Mouse (Mus musculus) megakaryocyte-erythroid progenitor cell, adult 5-6 weeks (primary cell): ENCODE data around the gene Kxd1. TPM values are rescaled to one million over a fixed set of nuclear protein-coding genes. Genes with fewer than 3 reads are reported as not detected.
A peak's percentile ranks its signal among the peaks of the same experiment; 100 is the strongest.

Experiments
- ATAC-seq: replicated peaks from 2 replicates; pipeline ENCODE4 v1.8.0; 2016; ENCODE audit warnings: mild to moderate bottlenecking, inconsistent platforms; ENCODE audit not compliant: severe bottlenecking, poor library complexity, low FRiP score, low TSS enrichment
- total RNA-seq, 2 experiments: library from RNA; stranded (forward) in 1 of 2; stranded (reverse) in 1 of 2; fragments of 200-1000, 215-1000 nt in 1 of 2; fragments of >200 nt in 1 of 2; fragmentation: Nextera tagmentation in 1 of 2; gene quantifications; 2 replicates each; pipeline ENCODE4 v1.2.3; 2014 to 2017

Gene Kxd1
- total RNA-seq, 2 experiments from 2014 or later = 65.5 to 78.1 TPM

DNA sequence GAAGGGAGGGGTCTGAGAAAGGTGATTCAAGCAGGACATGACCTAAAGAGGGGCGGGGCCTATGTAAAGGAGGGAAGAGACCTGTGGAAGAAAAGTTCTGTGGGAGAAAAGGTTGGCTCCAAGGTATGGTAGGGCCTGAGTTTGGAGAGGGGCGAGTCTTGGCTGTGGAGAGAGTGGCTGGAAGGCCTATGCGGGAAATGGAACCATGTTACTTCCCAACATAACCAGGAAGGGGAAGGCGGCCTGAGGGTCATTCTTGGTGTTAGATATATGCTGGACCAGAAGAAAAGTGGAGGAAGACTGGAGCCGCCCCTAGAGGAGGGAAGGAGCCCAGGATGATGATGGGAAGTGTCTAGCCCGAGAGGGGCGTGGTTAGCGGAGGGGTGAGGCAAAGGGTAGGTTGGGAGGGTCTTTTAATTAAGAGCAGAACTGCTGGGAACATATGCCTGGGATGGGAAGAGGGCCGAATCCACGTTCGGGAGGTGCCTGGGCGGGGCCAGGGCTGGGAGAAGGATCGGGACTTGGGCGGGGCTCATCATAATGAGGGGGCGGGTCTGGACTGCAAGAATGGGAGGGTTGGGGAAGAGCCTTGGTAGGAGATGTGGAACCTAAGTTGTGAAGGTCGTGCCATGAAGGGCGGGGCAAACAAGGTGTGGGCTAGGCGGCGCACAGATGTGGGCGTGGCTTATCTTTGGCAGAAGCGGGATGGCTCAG is 50.3 kb downstream of the Kxd1 start:
- ATAC-seq = peak; percentile 63

- peak; percentile 96 for ATAC-seq
Observed at GRCm38 (mm10) chr8:70476333-70477268, 51.2 kb downstream of the Kxd1 start, which contains the start of gene Klhl26. Gene Klhl26 (minus strand): TSS chr8:70476968.

GRCm38 (mm10) chr8:70471856-70472255 is 55.9 kb downstream of the Kxd1 start:
- no peak for ATAC-seq

DNA sequence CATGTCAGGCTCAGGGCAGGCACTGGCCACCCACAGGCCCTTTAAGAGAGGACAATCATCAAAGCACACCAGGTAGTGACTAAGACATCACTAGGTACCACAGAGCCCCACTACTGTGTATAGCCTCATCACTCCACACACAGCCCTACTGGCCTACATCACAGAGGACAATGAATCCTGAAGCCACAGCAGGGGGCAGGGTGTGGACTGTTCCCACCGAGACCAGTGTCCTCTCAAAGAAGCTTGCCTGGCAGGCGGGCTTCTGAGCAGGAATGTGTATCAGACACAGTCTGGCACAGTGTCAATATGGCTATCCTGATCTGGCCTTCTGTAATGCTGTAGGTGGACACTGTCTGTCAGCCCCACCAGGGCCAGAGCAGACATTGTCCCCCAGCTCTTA is 57.8 kb downstream of the Kxd1 start:
- no peak for ATAC-seq

- ATAC-seq = no peak
Observed at GRCm38 (mm10) chr8:70469295-70469916, 58.4 kb downstream of the Kxd1 start.

- no peak for ATAC-seq
Observed at GRCm38 (mm10) chr8:70468733-70469132, 59.0 kb downstream of the Kxd1 start.

GRCm38 (mm10) chr8:70467907-70468306 is 59.8 kb downstream of the Kxd1 start:
- ATAC-seq = no peak

GRCm38 (mm10) chr8:70467229-70467725 is 60.5 kb downstream of the Kxd1 start:
- ATAC-seq = no peak

DNA sequence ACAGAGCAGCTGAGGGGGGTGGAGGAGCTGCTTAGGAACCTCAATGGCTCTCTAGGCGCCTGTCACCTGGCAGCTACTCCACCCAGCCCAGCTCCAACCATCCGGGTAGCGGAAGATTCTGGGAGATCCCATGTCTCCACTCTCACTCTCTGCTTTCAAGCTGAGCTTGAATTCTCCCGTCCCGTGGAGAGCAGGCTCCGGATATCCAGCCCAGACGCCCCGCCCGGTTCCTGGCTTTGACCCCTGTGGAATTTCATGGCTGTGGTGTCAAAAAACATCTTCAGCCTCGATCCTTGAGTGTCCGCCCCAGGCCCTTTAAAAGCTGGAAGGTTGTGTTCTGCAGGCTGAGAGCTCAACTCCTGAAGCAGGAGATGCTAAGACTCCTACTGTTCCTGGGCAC is 61.0 kb downstream of the Kxd1 start:
- ATAC-seq = no peak

- ATAC-seq = no peak
Observed at GRCm38 (mm10) chr8:70466305-70466704, 61.5 kb downstream of the Kxd1 start.

GRCm38 (mm10) chr8:70465701-70466100 is 62.1 kb downstream of the Kxd1 start:
- ATAC-seq = no peak

DNA sequence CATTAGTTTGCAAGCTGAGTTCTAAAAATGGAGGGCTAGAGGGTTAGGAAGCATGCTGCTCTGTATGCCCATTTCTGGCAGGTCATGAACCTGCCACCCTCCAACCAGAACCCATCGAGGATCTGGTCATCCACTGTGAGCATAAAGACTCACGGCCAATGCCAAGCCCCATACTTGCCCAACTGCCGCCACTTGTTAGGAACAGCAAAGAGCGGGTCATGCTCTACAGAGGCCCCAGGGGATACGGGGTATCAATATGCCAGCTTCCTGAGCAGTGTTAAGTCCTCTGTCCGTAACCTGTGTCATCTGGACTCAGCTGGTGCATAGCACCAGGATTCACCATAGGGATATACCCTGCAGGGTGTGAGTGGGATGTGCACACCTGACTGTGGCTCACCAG is 63.6 kb downstream of the Kxd1 start:
- no peak for ATAC-seq

DNA sequence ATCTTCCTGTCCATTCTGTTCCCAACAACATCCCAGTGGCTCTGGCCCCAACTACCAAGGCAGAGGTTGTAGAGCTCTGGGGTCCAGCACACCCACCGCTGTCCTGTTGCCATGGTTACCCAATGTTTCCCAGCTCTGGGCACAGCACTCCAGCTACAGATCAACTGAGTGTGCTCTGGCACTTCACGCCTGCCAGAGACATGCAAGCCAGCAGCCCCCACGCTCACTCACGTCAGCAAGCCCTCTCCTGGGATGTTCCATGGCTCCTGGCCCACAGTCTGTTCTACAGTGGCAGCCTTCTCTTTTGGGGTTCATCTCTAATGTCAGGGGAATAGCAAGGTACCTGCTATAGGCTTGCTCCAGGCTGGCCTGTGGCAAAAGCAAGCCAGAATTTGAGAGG is 64.5 kb downstream of the Kxd1 start:
- no peak for ATAC-seq

DNA sequence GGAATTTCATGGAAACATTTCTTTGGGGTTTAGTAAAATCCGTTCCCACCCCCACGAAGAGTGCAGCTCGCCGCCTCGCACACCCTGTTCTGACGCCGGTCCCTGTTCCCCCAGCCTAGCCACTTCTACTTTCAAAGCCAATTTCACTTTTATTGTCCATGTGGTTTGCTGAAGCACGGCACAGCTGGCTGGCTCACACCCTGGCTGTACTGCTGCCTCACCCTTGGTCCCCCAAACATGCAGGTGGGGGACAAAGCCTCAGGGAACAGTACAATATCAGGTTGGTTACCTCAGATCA is 65.3 kb downstream of the Kxd1 start:
- no peak for ATAC-seq

DNA sequence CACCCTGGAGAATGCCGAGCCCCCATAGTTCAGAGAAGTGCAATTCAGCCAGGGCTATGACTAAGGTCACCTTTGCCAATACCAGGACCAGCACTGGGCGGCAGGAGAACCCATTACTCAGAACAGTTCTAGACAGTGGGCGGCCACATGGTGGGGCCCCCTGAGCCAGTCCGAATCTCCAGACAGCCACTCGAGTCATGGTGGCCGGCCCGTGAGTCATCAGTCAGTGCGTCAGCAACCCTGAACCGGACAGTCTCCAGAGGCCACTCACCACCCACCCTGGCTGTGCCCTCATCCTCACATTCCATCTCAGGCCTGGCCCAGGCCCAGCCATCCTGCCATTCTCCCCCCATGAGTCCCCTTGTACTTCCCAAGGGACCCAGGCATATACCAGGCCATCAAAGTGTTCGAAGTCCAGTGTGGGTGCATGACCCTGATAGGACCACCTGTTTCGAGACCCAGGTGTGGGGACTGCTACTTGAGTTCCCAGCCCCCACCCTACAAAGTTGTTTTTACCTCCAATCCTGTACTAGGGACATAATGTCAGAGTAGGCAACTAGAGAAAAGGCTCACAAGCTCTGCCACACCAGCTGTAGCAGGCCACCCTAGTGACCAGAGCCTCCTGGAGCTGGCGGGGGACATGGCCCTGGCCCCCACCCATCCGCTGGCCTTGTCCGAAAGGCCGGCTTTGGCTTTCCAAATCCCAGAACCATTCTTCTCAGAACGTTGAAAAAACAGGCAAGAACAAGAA is 65.8 kb downstream of the Kxd1 start:
- no peak for ATAC-seq

DNA sequence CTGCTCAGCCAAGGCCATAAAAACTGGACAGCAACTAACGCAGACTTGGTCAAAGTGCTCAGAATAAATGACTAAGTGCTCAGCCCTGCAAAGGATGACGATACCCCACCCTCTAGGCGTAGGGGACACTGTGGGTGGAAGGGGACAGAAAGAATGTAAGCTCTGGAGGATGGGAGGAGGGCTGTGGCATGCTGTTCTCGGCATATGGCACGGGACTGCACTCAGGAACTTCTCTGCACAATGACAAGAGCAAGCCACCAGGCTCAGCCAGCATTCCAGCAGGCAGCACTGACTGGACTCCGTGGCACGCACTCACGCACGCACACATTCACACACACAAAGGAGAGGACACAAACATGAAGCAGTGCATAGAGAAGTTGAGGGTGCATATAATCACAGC is 67.2 kb downstream of the Kxd1 start:
- ATAC-seq = no peak

DNA sequence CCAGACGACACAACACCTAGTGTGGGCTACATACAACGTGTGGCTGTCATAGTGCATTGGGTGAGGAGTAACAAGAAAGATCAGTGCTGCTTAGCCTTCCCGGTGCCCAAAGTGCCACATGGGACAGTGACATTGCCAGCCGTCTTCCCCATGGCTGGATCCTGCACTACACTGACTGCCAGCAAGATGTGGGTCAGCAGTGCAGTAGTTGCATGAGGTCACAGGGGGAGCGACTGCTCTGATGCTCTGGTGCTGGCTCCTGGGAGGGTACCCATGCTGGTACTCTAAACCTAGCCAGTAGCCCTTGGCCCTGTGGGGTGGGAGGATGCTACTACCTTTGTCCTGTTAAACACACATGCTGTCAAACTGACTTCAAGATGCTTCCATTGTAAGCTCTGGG is 67.6 kb downstream of the Kxd1 start:
- ATAC-seq = no peak

DNA sequence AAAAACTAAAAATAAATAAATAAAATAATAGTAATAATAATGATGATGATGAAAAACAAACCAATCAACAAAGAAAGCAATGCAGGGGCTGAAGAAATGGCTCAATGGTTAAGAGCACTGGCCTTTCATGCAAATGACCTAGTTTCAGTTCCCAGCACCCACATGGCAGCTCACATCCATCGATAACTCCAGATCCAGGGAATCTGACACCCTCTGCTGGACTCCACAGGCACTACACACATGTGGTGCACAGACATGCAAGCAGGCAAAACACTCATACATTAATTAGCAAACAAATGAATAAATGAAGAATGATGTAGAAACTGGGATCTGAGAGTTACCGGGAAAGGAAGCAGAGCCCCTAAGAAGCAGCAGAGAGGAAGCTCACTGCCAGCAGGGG is 68.1 kb downstream of the Kxd1 start:
- ATAC-seq = no peak

GRCm38 (mm10) chr8:70458462-70458861 is 69.3 kb downstream of the Kxd1 start:
- no peak for ATAC-seq
